In genomic region chr13:16382936-16383511, GRCm38 (mm10) we compare ENCODE assay signal across 23 mouse cellular contexts.
DNase-seq lines count a peak whose midpoint lies in the region; ATAC-seq lines count a peak whose summit lies in the region.
"Had no signal": no experiment of that assay in that cellular context is flagged by ENCODE, and none has a peak within 500 bp of the region (broad histone marks: within the 10 kb centered on the region; RNA-seq: fewer than 3 reads in every experiment).

No protein-coding gene starts in this region.

- intact Hi-C loops in left cerebral cortex, postnatal 36 days (cut with DNase I): no loop called here

- no peak overlapping the region for H3K9ac ChIP-seq in embryonic facial prominence, embryonic 14.5 days (ENCODE audit: low read depth, low read length)
- H3K9ac ChIP-seq: heart, embryonic 15.5 days; hindbrain, embryonic 13.5 days had no signal

- H3K27me3 ChIP-seq in embryonic facial prominence, embryonic 14.5 days (replicated peaks; ENCODE audit: control insufficient read depth, insufficient read depth, low read length): no peaks in the 10 kb centered on the region
- no peaks in the 10 kb centered on the region for H3K27me3 ChIP-seq in embryonic facial prominence, embryonic 10.5 days (replicated peaks; ENCODE audit: low read depth, poor library complexity, severe bottlenecking)
- H3K27me3 ChIP-seq: heart, embryonic 15.5 days; hindbrain, embryonic 13.5 days had no signal

- no peaks in the 10 kb centered on the region for H3K4me1 ChIP-seq in embryonic facial prominence, embryonic 14.5 days (ENCODE audit: control insufficient read depth, insufficient read depth, low read length)
- no peaks in the 10 kb centered on the region for H3K4me1 ChIP-seq in embryonic facial prominence, embryonic 10.5 days
- H3K4me1 ChIP-seq: hindbrain, embryonic 13.5 days had no signal

- no peak overlapping the region for H3K4me2 ChIP-seq in embryonic facial prominence, embryonic 14.5 days (ENCODE audit: low read depth, low read length)
- H3K4me2 ChIP-seq: heart, embryonic 11.5 days; heart, embryonic 15.5 days; hindbrain, embryonic 13.5 days had no signal

- ATAC-seq in embryonic facial prominence, embryonic 14.5 days (ENCODE audit: low read depth): no peak
- ATAC-seq: CD4-positive, CD25-positive, alpha-beta regulatory T cell, adult 4 months; forebrain, embryonic 16.5 days; hindbrain, postnatal 0 days had no signal

- H3K4me3 ChIP-seq in embryonic facial prominence, embryonic 14.5 days (ENCODE audit: low read depth, low read length): no peak overlapping the region
- no peak overlapping the region for H3K4me3 ChIP-seq in embryonic facial prominence, embryonic 10.5 days
- H3K4me3 ChIP-seq: heart, adult 2 months; heart, embryonic 15.5 days; hindbrain, embryonic 13.5 days had no signal

- 57% methylated on average over 5 of the region's 5 CpGs for WGBS in embryonic facial prominence, embryonic 14.5 days
- WGBS in embryonic facial prominence, embryonic 10.5 days: 83% methylated on average over 5 of the region's 5 CpGs

- H3K27ac ChIP-seq in embryonic facial prominence, embryonic 14.5 days (replicated peaks; ENCODE audit: low read depth, low read length): no peak overlapping the region
- no peak overlapping the region for H3K27ac ChIP-seq in embryonic facial prominence, embryonic 10.5 days (replicated peaks)
- H3K27ac ChIP-seq: heart, adult 2 months; heart, embryonic 15.5 days; hindbrain, embryonic 13.5 days; hindbrain, postnatal 0 days had no signal

- peak; percentile 14 for DNase-seq in embryonic facial prominence, embryonic 14.5 days (ENCODE audit: low spot score)
- no peak for DNase-seq in embryonic facial prominence, embryonic 10.5 days (ENCODE audit: low spot score)
- DNase-seq in left cerebral cortex, adult 11 months (ENCODE audit: low spot score): peak; percentile 16
- no peak for DNase-seq in left cerebral cortex, postnatal 36 days (ENCODE audit: low spot score in 2 of 2)
- peak; percentile 19 to 30 for DNase-seq in right cerebral cortex, postnatal 10 days (ENCODE audit: low spot score in 2 of 2)
- DNase-seq in right cerebral cortex, postnatal 36 days (ENCODE audit: low spot score in 2 of 2): no peak
- no peak for DNase-seq in kidney, adult 9 months
- no peak for DNase-seq in ovary, postnatal 14 days (ENCODE audit: low spot score)
- DNase-seq: adrenal gland, postnatal 10 days; B cell, adult 2 months; cerebellum, adult 18-20 months; cerebellum, adult 9-11 months; cerebellum, postnatal 36 days; gastrocnemius, postnatal 14 days; heart, adult 2 months; heart, postnatal 14 days had no signal

- no peaks in the 10 kb centered on the region for H3K9me3 ChIP-seq in embryonic facial prominence, embryonic 14.5 days (ENCODE audit: control insufficient read depth, low read length)
- no peaks in the 10 kb centered on the region for H3K9me3 ChIP-seq in embryonic facial prominence, embryonic 10.5 days
- H3K9me3 ChIP-seq: G1E; heart, embryonic 15.5 days; hindbrain, embryonic 13.5 days had no signal

- no peaks in the 10 kb centered on the region for H3K36me3 ChIP-seq in embryonic facial prominence, embryonic 14.5 days (ENCODE audit: control insufficient read depth, insufficient read depth, low read length)
- H3K36me3 ChIP-seq in embryonic facial prominence, embryonic 10.5 days (replicated peaks): no peaks in the 10 kb centered on the region
- H3K36me3 ChIP-seq: G1E; heart, embryonic 15.5 days; hindbrain, embryonic 13.5 days had no signal

Comparison
In these comparisons a context has a peak if more than half of its experiments do, and no peak if none do; other contexts are left out.
1. DNase-seq: peak in embryonic facial prominence, embryonic 14.5 days (single experiment), left cerebral cortex, adult 11 months (single experiment) and right cerebral cortex, postnatal 10 days (2 of 2); none in embryonic facial prominence, embryonic 10.5 days (single experiment), left cerebral cortex, postnatal 36 days (0 of 2), right cerebral cortex, postnatal 36 days (0 of 2), kidney, adult 9 months (single experiment) and ovary, postnatal 14 days (single experiment).